Mouse (Mus musculus): Measurements from ENCODE around the gene AI467606.

Gene AI467606

GRCm38 (mm10) chr7:127093914-127094313 is 2.8 kb downstream of the AI467606 start:
- no peak for DNase-seq (ENCODE audit: low read depth)

- no peak for DNase-seq (ENCODE audit: low read depth)
Measured at GRCm38 (mm10) chr7:127096456-127096855, 5.3 kb downstream of the AI467606 start.

- no peak for DNase-seq (ENCODE audit: low read depth)
Measured at GRCm38 (mm10) chr7:127098521-127098920, 7.4 kb downstream of the AI467606 start.

- DNase-seq (ENCODE audit: low read depth) = peak; percentile 52
Measured at GRCm38 (mm10) chr7:127098950-127099349, 7.8 kb downstream of the AI467606 start.

GRCm38 (mm10) chr7:127099528-127099927 is 8.4 kb downstream of the AI467606 start:
- DNase-seq (ENCODE audit: low read depth) = peak; percentile 26

GRCm38 (mm10) chr7:127101451-127102016 is 10.4 kb downstream of the AI467606 start:
- DNase-seq (ENCODE audit: low read depth) = peak; percentile 80

- DNase-seq (ENCODE audit: low read depth) = no peak
Measured at GRCm38 (mm10) chr7:127102148-127102547, 11.0 kb downstream of the AI467606 start.

- DNase-seq (ENCODE audit: low read depth) = peak; percentile 69
Measured at GRCm38 (mm10) chr7:127103960-127104359, 12.8 kb downstream of the AI467606 start.

- peak; percentile 92 for DNase-seq (ENCODE audit: low read depth)
Measured at GRCm38 (mm10) chr7:127104560-127105332, 13.6 kb downstream of the AI467606 start.

- DNase-seq (ENCODE audit: low read depth) = no peak
Measured at GRCm38 (mm10) chr7:127105551-127105950, 14.4 kb downstream of the AI467606 start.

- peak; percentile 83 for DNase-seq (ENCODE audit: low read depth)
Measured at GRCm38 (mm10) chr7:127110239-127111007, 19.3 kb downstream of the AI467606 start.

- DNase-seq (ENCODE audit: low read depth) = peak; percentile 84
Measured at GRCm38 (mm10) chr7:127111461-127111860, 20.3 kb downstream of the AI467606 start.

- DNase-seq (ENCODE audit: low read depth) = no peak
Measured at GRCm38 (mm10) chr7:127112251-127112841, 21.2 kb downstream of the AI467606 start.

GRCm38 (mm10) chr7:127112921-127113597 is 21.9 kb downstream of the AI467606 start:
- DNase-seq (ENCODE audit: low read depth) = peak; percentile 57

GRCm38 (mm10) chr7:127113614-127114259 is 22.6 kb downstream of the AI467606 start:
- peak; percentile 57 for DNase-seq (ENCODE audit: low read depth)

- DNase-seq (ENCODE audit: low read depth) = no peak
Measured at GRCm38 (mm10) chr7:127114920-127115319, 23.8 kb downstream of the AI467606 start.

- no peak for DNase-seq (ENCODE audit: low read depth)
Measured at GRCm38 (mm10) chr7:127116331-127116935, 25.3 kb downstream of the AI467606 start.

GRCm38 (mm10) chr7:127117948-127118347 is 26.8 kb downstream of the AI467606 start:
- peak; percentile 50 for DNase-seq (ENCODE audit: low read depth)

- DNase-seq (ENCODE audit: low read depth) = no peak
Measured at GRCm38 (mm10) chr7:127118671-127119445, 27.7 kb downstream of the AI467606 start.

Data from 416B (cell line).